Mouse (Mus musculus) lung, embryonic 14.5 days (tissue): Measurements from ENCODE around the gene Glrx2. TPM values are rescaled to one million over a fixed set of nuclear protein-coding genes. Genes with fewer than 3 reads are reported as not detected.

Experiments used
- ATAC-seq: fragments of 200-750 bp; cut with Nextera tagmentation; 2 replicates; pipeline ENCODE4 v1.8.0; 2017; ENCODE audit warnings: mild to moderate bottlenecking, moderate TSS enrichment, moderate library complexity; ENCODE audit not compliant: insufficient read depth
- DNase-seq: peaks from one replicate; pipeline ENCODE4 v3.0.0-alpha.2; 2015
- H3K27ac ChIP-seq: fragments of 300-500 bp; sonication (generic); 2 replicates; pipeline ENCODE4 v1.5.1; 2014; ENCODE audit warnings: low read depth, mild to moderate bottlenecking, moderate library complexity
- H3K27me3 ChIP-seq: fragments of 300-500 bp; sonication (generic); 2 replicates; pipeline ENCODE4 v1.6.1; 2014; ENCODE audit warnings: low read length, control low read depth; ENCODE audit not compliant: insufficient read depth
- H3K36me3 ChIP-seq: fragments of 300-500 bp; sonication (generic); 2 replicates; pipeline ENCODE4 v1.6.1; 2014; ENCODE audit warnings: control low read depth; ENCODE audit not compliant: insufficient read depth
- H3K4me1 ChIP-seq: fragments of 300-500 bp; sonication (generic); 2 replicates; pipeline ENCODE4 v1.6.1; 2014; ENCODE audit warnings: antibody characterized with exemption, control low read depth; ENCODE audit not compliant: insufficient read depth
- H3K4me2 ChIP-seq: fragments of 300-500 bp; sonication (generic); 2 replicates; pipeline ENCODE4 v1.6.1; 2014; ENCODE audit warnings: mild to moderate bottlenecking
- H3K4me3 ChIP-seq: fragments of 300-500 bp; sonication (generic); 2 replicates; pipeline ENCODE4 v1.5.1; 2014; ENCODE audit warnings: low read depth, low read length
- H3K9ac ChIP-seq: fragments of 300-500 bp; sonication (generic); 2 replicates; pipeline ENCODE4 v1.6.1; 2014
- H3K9me3 ChIP-seq: fragments of 300-500 bp; sonication (generic); 2 replicates; pipeline ENCODE4 v1.6.1; 2016; ENCODE audit warnings: low read depth, low read length, control low read depth
- CTCF ChIP-seq: IDR thresholded peaks from 2 replicates; pipeline ENCODE4 v1.5.1; 2016; ENCODE audit warnings: antibody characterized with exemption, low read depth
- WGBS: fragments of 180-500 bp; shearing (Covaris S2); extraction: QIAGEN DNeasy Blood & Tissue Kit; methylation state at CpG from one replicate; pipeline ENCODE4 v1.1.7; 2014; 5-methylcytosine and 5-hydroxymethylcytosine counted together
- polyA plus RNA-seq: library from polyadenylated mRNA; unstranded; fragments of >200 nt; fragmentation: Nextera tagmentation; extraction: Ambion mirVana; gene quantifications from 2 replicates; pipeline ENCODE4 v1.2.1, GENCODE M21; 2014

Glrx2 gene
- polyA plus RNA-seq, 1 experiment from 2014 or later: 69.1 TPM

DNA sequence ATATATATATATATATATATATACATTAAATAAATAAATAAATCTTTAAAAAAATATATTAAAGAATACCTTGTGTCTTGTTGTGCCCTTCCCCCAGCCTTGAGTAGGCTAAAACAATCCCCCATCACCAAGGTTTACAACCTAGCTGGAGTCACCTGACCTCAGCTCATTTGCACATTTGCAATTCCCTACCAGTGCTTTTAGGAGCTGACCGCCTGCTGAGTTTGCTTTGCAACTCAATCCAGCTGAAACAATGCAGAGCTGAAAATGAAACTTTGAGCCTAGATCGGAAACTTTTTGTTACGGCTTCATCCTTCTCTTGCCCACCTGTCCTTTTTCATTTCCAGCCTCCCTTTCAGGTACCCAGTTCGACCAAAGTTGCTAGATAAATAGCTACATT lies 15.6 kb downstream of the Glrx2 start:
- no peak overlapping the region for H3K27ac ChIP-seq
- 59% methylated on average over 4 of the region's 4 CpGs for WGBS
- no peaks in the 10 kb centered on the region for H3K27me3 ChIP-seq
- no peaks in the 10 kb centered on the region for H3K4me1 ChIP-seq
- H3K4me3 ChIP-seq: no peak overlapping the region
- DNase-seq: no peak
- no peak overlapping the region for H3K4me2 ChIP-seq
- H3K9ac ChIP-seq: no peak overlapping the region
- no peak for ATAC-seq
- H3K9me3 ChIP-seq: no peaks in the 10 kb centered on the region
- TF ChIP-seq CTCF: no peak
- no peaks in the 10 kb centered on the region for H3K36me3 ChIP-seq

- 80% methylated on average over 5 of the region's 5 CpGs for WGBS
- no peaks in the 10 kb centered on the region for H3K36me3 ChIP-seq
- DNase-seq: no peak
- no peak overlapping the region for H3K4me2 ChIP-seq
- H3K4me1 ChIP-seq: no peaks in the 10 kb centered on the region
- H3K9ac ChIP-seq: no peak overlapping the region
- H3K9me3 ChIP-seq: no peaks in the 10 kb centered on the region
- H3K27me3 ChIP-seq: no peaks in the 10 kb centered on the region
- TF ChIP-seq CTCF: no peak
- H3K4me3 ChIP-seq: no peak overlapping the region
- no peak overlapping the region for H3K27ac ChIP-seq
- ATAC-seq: no peak
Measured at GRCm38 (mm10) chr1:143733914-143734410, 17.8 kb downstream of the Glrx2 start.

DNA sequence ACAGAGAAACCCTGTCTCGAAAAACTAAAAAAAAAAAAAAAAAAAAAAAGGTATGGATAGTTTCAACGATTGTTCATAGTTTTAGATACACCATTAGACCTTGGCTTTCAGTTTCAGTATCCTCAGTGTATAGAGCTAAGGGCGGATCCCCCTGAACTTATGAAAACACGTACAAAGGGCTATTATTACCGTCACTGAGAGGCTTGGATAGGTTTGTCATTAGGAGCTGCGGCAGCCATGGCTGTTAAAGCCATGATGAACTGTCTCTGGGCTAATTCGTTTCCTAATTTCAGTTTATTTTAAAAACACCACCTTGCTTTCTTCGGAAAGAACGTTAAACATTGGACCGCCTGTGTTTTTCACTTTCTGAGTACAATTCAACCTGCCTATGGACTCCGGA lies 22.7 kb downstream of the Glrx2 start:
- TF ChIP-seq CTCF: no peak
- H3K4me2 ChIP-seq: peak overlapping the region; percentile 85
- H3K9me3 ChIP-seq: no peaks in the 10 kb centered on the region
- WGBS: 18% methylated on average over 11 of the region's 11 CpGs
- peaks cover 4% of the 10 kb centered on the region for H3K36me3 ChIP-seq
- peak overlapping the region; percentile 71 for H3K9ac ChIP-seq
- DNase-seq (no peak), ATAC-seq (peak; percentile 15; the same call in 1 of the 2 replicates)
- no peaks in the 10 kb centered on the region for H3K27me3 ChIP-seq
- H3K4me3 ChIP-seq: peak overlapping the region; percentile 73
- H3K4me1 ChIP-seq: no peaks in the 10 kb centered on the region
- no peak overlapping the region for H3K27ac ChIP-seq

- Histone ChIP-seq H3K36me3 (peaks cover 4% of the 10 kb centered on the region), H3K27ac (peak overlapping the region; percentile 82), H3K9me3 (no peaks in the 10 kb centered on the region), H3K27me3 (no peaks in the 10 kb centered on the region), H3K4me3 (peak overlapping the region; percentile 73), H3K4me1 (no peaks in the 10 kb centered on the region), H3K4me2 (peak overlapping the region; percentile 85), H3K9ac (peak overlapping the region; percentile 71)
- DNase-seq: peak; percentile 91
- no peak for TF ChIP-seq CTCF
- WGBS: under 1% methylated on average over 70 of the region's 71 CpGs
- ATAC-seq: peak; percentile 96
Measured at GRCm38 (mm10) chr1:143739361-143740350, 23.5 kb downstream of the Glrx2 start.

GRCm38 (mm10) chr1:143740581-143740980 lies 24.4 kb downstream of the Glrx2 start:
- Histone ChIP-seq H3K9me3 (no peaks in the 10 kb centered on the region), H3K4me3 (no peak overlapping the region), H3K9ac (no peak overlapping the region), H3K27me3 (no peaks in the 10 kb centered on the region), H3K36me3 (peaks cover 8% of the 10 kb centered on the region), H3K27ac (no peak overlapping the region), H3K4me2 (peak overlapping the region; percentile 85), H3K4me1 (no peaks in the 10 kb centered on the region)
- WGBS: 92% methylated on average over 9 of the region's 10 CpGs
- TF ChIP-seq CTCF: no peak
- DNase-seq: no peak
- no peak for ATAC-seq

DNA sequence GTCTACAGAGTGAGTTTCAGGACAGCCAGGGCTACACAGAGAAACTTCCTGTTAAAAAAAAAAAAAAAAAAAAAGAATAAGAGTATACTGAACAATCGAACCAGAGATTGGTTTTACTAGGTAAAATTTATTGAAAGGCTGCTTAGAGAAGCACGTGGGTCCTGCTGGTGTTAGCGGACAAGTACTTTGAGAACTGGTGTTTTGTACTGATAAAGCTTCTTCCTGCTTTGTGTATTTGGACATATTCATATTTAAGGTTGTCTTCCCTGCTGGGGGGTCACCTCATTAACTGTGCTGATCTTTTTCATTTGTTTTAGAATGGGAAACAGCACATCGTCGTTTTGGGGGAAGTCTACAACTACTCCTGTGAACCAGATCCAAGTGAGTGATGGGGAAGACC lies 25.2 kb downstream of the Glrx2 start:
- Histone ChIP-seq H3K4me1 (no peaks in the 10 kb centered on the region), H3K9ac (no peak overlapping the region), H3K9me3 (no peaks in the 10 kb centered on the region), H3K36me3 (peaks cover 10% of the 10 kb centered on the region), H3K4me2 (no peak overlapping the region), H3K27ac (no peak overlapping the region), H3K27me3 (no peaks in the 10 kb centered on the region), H3K4me3 (no peak overlapping the region)
- WGBS: 82% methylated on average over 5 of the region's 5 CpGs
- no peak for DNase-seq
- ATAC-seq: no peak
- TF ChIP-seq CTCF: no peak

DNA sequence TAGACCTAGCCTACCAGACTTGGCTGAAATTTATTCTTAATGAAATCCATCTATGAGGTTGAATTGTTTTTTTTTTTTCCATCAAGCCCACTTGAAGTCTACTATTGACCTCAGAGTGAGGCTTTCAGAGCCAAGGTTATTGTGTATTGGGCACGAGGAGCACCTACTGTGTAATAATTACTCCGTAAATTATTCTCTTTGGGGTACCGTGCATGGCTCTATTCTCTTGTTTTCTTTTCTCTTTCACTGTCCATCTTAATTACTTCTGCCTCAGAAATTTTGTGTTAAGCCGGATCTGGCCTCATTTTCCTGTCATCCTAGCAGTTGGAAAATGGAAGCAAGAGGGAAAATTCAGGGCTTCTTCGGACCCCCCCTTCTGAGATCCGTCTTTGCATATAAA lies 26.0 kb downstream of the Glrx2 start:
- TF ChIP-seq CTCF: no peak
- no peaks in the 10 kb centered on the region for H3K9me3 ChIP-seq
- DNase-seq (no peak), ATAC-seq (no peak)
- no peak overlapping the region for H3K4me2 ChIP-seq
- no peaks in the 10 kb centered on the region for H3K27me3 ChIP-seq
- 93% methylated on average over 6 of the region's 6 CpGs for WGBS
- no peak overlapping the region for H3K27ac ChIP-seq
- no peak overlapping the region for H3K9ac ChIP-seq
- H3K4me1 ChIP-seq: no peaks in the 10 kb centered on the region
- peaks cover 14% of the 10 kb centered on the region for H3K36me3 ChIP-seq
- no peak overlapping the region for H3K4me3 ChIP-seq
